ENCODE assay signal across 8 mouse cellular contexts in genomic region chr5:116289897-116290296, GRCm38 (mm10). TPM values are rescaled to one million over a fixed set of nuclear protein-coding genes. Genes with fewer than 3 reads are reported as not detected.
DNase-seq lines count a peak whose midpoint lies in the region; ATAC-seq and TF ChIP-seq lines count a peak whose summit lies in the region.

No protein-coding gene starts in this region.

- 0 out of 2 replicates have a peak, but pooled peaks cover 5% of the 10 kb centered on the region for H3K27me3 ChIP-seq in kidney, embryonic 15.5 days
- no peaks in the 10 kb centered on the region for H3K27me3 ChIP-seq in hindbrain, embryonic 11.5 days (ENCODE audit: control insufficient read depth, insufficient read depth, low read length)
- H3K27me3 ChIP-seq in lung, embryonic 14.5 days (ENCODE audit: insufficient read depth, low read length): no peaks in the 10 kb centered on the region
- no peaks in the 10 kb centered on the region for H3K27me3 ChIP-seq in stomach, embryonic 15.5 days (replicated peaks)

- H3K27ac ChIP-seq in kidney, embryonic 15.5 days: no peak overlapping the region; the same call in 1 of the 2 replicates
- peak overlapping the region; percentile 42; the same call in 1 of the 2 replicates for H3K27ac ChIP-seq in hindbrain, embryonic 11.5 days (ENCODE audit: low read depth, low read length)
- H3K27ac ChIP-seq in lung, embryonic 14.5 days (ENCODE audit: low read depth): no peak overlapping the region
- no peak overlapping the region for H3K27ac ChIP-seq in stomach, embryonic 15.5 days

- WGBS in kidney, embryonic 15.5 days: 10% methylated on average over 9 of the region's 9 CpGs
- WGBS in hindbrain, embryonic 11.5 days: under 1% methylated on average over 9 of the region's 9 CpGs
- WGBS in lung, embryonic 14.5 days: 2% methylated on average over 9 of the region's 9 CpGs
- WGBS in stomach, embryonic 15.5 days: 6% methylated on average over 9 of the region's 9 CpGs

- no peak overlapping the region; the same call in 1 of the 2 replicates for H3K4me3 ChIP-seq in kidney, embryonic 15.5 days (replicated peaks)
- no peak overlapping the region for H3K4me3 ChIP-seq in hindbrain, embryonic 11.5 days (ENCODE audit: low read depth, low read length)
- H3K4me3 ChIP-seq in lung, embryonic 14.5 days (ENCODE audit: low read depth, low read length): no peak overlapping the region
- 0 out of 2 replicates have a peak overlapping the region, but pooled peaks have one; percentile 7 for H3K4me3 ChIP-seq in stomach, embryonic 15.5 days (replicated peaks)

- TF ChIP-seq CTCF in lung, embryonic 14.5 days (IDR thresholded peaks at IDR 0.05; ENCODE audit: low read depth): no peak

- H3K9ac ChIP-seq in kidney, embryonic 15.5 days: no peak overlapping the region
- peak overlapping the region; percentile 34 for H3K9ac ChIP-seq in hindbrain, embryonic 11.5 days (ENCODE audit: low read depth, low read length)
- H3K9ac ChIP-seq in lung, embryonic 14.5 days: no peak overlapping the region
- H3K9ac ChIP-seq in stomach, embryonic 15.5 days: no peak overlapping the region

- H3K4me2 ChIP-seq in kidney, embryonic 15.5 days: peak overlapping the region; percentile 54
- H3K4me2 ChIP-seq in hindbrain, embryonic 11.5 days (replicated peaks; ENCODE audit: low read depth, low read length): peak overlapping the region; percentile 38
- peak overlapping the region; percentile 56 for H3K4me2 ChIP-seq in lung, embryonic 14.5 days
- H3K4me2 ChIP-seq in stomach, embryonic 15.5 days: peak overlapping the region; percentile 52

- DNase-seq in kidney, adult 9 months: no peak
- peak; percentile 55 for DNase-seq in hindbrain, embryonic 11.5 days (ENCODE audit: low spot score)
- peak; percentile 60 for DNase-seq in lung, embryonic 14.5 days
- DNase-seq in layer of hippocampus, postnatal 36 days: no peak
- no peak for DNase-seq in Muller cell, postnatal 12 days (ENCODE audit: inconsistent ontology term)
- DNase-seq in left cerebral cortex, adult 11 months (ENCODE audit: low spot score): no peak

- no peaks in the 10 kb centered on the region for H3K9me3 ChIP-seq in kidney, embryonic 15.5 days (replicated peaks)
- H3K9me3 ChIP-seq in hindbrain, embryonic 11.5 days (ENCODE audit: control insufficient read depth, low read length): no peaks in the 10 kb centered on the region
- no peaks in the 10 kb centered on the region for H3K9me3 ChIP-seq in lung, embryonic 14.5 days (ENCODE audit: low read depth, low read length)
- H3K9me3 ChIP-seq in stomach, embryonic 15.5 days: no peaks in the 10 kb centered on the region

- no peaks in the 10 kb centered on the region for H3K36me3 ChIP-seq in kidney, embryonic 15.5 days
- no peaks in the 10 kb centered on the region for H3K36me3 ChIP-seq in hindbrain, embryonic 11.5 days (ENCODE audit: control insufficient read depth, insufficient read depth, low read length)
- H3K36me3 ChIP-seq in lung, embryonic 14.5 days (ENCODE audit: insufficient read depth): no peaks in the 10 kb centered on the region
- no peaks in the 10 kb centered on the region for H3K36me3 ChIP-seq in stomach, embryonic 15.5 days

- H3K4me1 ChIP-seq in kidney, embryonic 15.5 days: peaks cover 23% of the 10 kb centered on the region
- peaks cover 9% of the 10 kb centered on the region for H3K4me1 ChIP-seq in hindbrain, embryonic 11.5 days (replicated peaks; ENCODE audit: control insufficient read depth, insufficient read depth, low read length)
- peaks cover 12% of the 10 kb centered on the region for H3K4me1 ChIP-seq in lung, embryonic 14.5 days (ENCODE audit: insufficient read depth)
- H3K4me1 ChIP-seq in stomach, embryonic 15.5 days: 0 out of 2 replicates have a peak, but pooled peaks cover 7% of the 10 kb centered on the region

- 0 out of 2 replicates have a peak, but pooled peaks have one; percentile 49 for ATAC-seq in kidney, embryonic 15.5 days (replicated peaks; ENCODE audit: low FRiP score)
- peak; percentile 53; the same call in 1 of the 2 replicates for ATAC-seq in hindbrain, embryonic 11.5 days (ENCODE audit: low FRiP score)
- peak; percentile 33; the same call in 1 of the 2 replicates for ATAC-seq in lung, embryonic 14.5 days (ENCODE audit: insufficient read depth)
- peak; percentile 50; the same call in 1 of the 2 replicates for ATAC-seq in stomach, embryonic 15.5 days (ENCODE audit: insufficient read depth, low FRiP score, low read depth)

RNA-seq across cellular contexts. Expression of gene Ccdc60, which starts 1.1 kb away (rescaled TPM):
- polyA plus RNA-seq in kidney, embryonic 15.5 days (2015; fragmentation: Nextera tagmentation; extraction: Ambion mirVana): 0.62 and 0.74 TPM in 2 replicates
- 2.0 and 2.2 TPM in 2 replicates for polyA plus RNA-seq in hindbrain, embryonic 11.5 days (2014; fragmentation: Nextera tagmentation; extraction: Ambion mirVana)
- 0.57 and 1.0 TPM in 2 replicates for polyA plus RNA-seq in lung, embryonic 14.5 days (2014; fragmentation: Nextera tagmentation; extraction: Ambion mirVana)
- polyA plus RNA-seq in stomach, embryonic 15.5 days (2015; fragmentation: Nextera tagmentation; extraction: Ambion mirVana): 1.7 and 2.0 TPM in 2 replicates
- total RNA-seq in layer of hippocampus, postnatal 36 days (2021): under 1 TPM; 0.15 to 0.48 TPM

Comparison
In these comparisons a context has a peak if more than half of its experiments do, and no peak if none do; other contexts are left out.
1. DNase-seq: peak in hindbrain, embryonic 11.5 days (single experiment) and lung, embryonic 14.5 days (single experiment); none in kidney, adult 9 months (single experiment), layer of hippocampus, postnatal 36 days (0 of 2), Muller cell, postnatal 12 days (single experiment) and left cerebral cortex, adult 11 months (single experiment).
2. Peak in every context shown above with its lines, with median percentiles within 50 percentile points of each other: ATAC-seq and H3K4me2 ChIP-seq.